Mouse (Mus musculus) cerebellum, adult 9-11 months (tissue): ENCODE results near the gene Bola2.
A peak's percentile ranks its signal among the peaks of the same experiment; 100 is the strongest.

Experiments used
- DNase-seq: peaks from one replicate; pipeline ENCODE4 v3.0.0; 2022

Bola2 gene

GRCm38 (mm10) chr7:126690737-126691136 lies 4.5 kb upstream of the Bola2 start:
- DNase-seq = no peak

DNA sequence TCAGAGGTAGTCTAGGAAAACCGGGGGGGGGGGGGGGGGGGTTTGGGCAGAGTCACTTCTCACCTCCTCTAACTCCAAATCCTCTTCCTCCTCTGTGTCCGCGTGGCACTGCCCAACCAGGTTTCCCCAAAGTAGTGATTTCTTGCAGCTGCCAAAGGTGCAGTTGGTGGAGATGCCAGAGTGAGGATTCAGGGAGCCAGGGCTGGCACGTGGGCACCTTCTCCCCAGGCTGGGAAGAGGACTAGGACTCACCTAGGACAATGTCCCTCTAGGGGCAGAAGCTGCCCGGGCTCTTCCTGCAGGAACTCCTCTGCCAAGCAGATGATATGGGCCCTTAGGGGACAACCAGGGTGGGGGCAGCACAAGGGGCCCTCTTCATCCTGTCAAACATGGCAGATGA lies 3.5 kb upstream of the Bola2 start:
- DNase-seq = peak; percentile 32

DNA sequence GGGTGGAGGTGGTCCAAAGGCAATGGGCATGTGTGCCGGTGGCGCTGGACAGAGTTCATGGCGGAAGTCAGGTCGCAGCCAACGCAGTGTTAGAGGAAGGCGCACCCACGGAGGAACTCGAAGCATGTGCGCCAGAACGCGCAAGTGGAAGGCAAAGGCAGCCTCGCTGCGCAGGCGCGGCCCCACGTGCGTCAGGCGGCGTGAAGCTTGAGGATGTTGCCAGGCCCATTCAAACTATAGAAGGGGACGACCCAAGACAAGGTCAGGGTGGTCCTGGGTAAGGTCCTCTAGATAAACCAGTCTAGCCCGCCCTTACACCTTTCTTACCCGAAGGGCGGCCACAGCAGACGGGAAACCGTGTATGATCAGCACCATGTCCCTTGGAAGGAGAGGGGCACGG lies 2.8 kb upstream of the Bola2 start:
- DNase-seq = peak; percentile 47

DNA sequence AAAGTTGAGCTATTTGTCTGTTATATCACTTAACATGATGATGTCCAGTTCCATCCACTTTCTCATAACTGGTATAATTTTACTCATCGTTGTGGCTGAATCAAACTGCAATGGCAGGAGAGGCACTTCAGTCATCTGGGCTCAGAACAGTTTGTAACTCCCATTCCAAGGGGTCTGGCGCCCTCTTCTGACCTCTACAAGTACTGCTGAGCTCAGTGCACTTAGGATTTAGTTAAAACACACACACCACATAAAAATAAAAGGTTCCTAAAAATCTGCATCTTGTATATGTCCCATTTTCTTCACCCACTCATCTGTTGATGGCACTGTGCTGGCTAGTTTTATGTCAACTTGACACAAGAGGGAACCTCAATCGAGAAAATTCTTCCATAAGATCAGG lies 1.9 kb upstream of the Bola2 start:
- peak; percentile 76 for DNase-seq

DNA sequence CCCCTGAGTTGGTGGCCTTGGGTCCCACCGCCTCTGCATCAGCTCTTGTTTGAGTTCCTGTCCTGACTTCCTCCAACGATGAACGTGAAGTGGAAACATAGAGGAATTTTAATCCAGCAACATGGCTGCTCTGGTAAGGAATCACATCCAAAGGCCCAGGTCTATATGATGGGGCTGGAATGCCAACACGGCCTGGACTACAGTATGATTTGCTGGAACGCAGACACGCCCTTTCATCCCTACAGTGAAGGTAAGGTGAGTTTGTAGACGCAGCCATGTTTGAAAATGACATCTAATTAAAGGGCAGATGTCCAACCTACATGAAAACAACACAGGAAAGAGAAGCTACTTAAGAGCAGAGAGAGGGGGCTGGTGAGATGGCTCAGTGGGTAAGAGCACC lies 1.4 kb upstream of the Bola2 start:
- peak; percentile 41 for DNase-seq

- DNase-seq = peak; percentile 46
Observed at GRCm38 (mm10) chr7:126694441-126695051, 655 bp upstream of the Bola2 start.

GRCm38 (mm10) chr7:126695631-126696207 lies 518 bp downstream of the Bola2 start, which contains the start of gene Slx1b:
Slx1b (minus strand) TSS chr7:126695784.
- peak; percentile 96 for DNase-seq

DNA sequence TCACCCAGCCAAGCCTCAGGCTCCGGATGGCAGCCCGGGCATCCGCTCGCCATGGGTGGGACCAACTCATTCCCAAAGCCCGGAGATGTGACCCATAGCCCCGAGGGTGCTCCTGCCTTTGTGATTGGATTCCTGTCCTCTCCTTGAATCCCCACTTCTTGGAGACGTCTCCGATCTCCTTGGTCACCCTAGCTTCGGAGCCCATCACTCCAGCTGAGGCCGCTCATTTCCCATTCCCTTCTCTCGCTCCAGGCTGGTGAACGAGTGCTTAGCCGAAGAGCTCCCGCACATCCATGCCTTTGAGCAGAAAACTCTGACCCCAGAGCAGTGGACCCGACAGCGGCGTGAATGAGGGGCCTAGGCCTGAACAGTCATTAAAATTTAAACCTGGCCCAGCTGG lies 1.1 kb downstream of the Bola2 start:
- DNase-seq = no peak

- DNase-seq = no peak
Observed at GRCm38 (mm10) chr7:126696886-126697285, 1.7 kb downstream of the Bola2 start.

- peak; percentile 16 for DNase-seq
Observed at GRCm38 (mm10) chr7:126697838-126698237, 2.6 kb downstream of the Bola2 start.

GRCm38 (mm10) chr7:126700063-126701015 lies 5.1 kb downstream of the Bola2 start:
- DNase-seq = peak; percentile 61

DNA sequence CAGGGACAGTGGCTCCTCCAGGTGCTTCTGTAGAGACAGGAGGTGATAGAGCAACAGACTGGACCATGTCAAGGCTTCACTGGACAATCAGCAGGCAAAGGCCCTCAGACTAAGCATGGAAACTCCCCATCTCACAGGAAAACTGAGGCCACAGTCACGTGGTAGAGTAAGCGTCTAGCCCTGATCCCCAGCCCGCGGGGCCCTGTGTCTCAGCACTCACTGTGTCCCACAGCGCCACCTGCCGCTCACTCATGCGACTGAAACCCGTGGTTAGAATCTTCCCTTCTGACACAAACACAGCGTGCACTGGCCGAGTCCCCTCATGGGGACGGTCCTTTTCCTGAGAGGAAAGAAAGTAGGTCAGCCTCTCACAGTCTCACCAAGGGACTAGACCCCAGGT lies 5.9 kb downstream of the Bola2 start:
- peak; percentile 90 for DNase-seq

- DNase-seq = peak; percentile 59
Observed at GRCm38 (mm10) chr7:126701559-126702357, 6.6 kb downstream of the Bola2 start.

- no peak for DNase-seq
Observed at GRCm38 (mm10) chr7:126702358-126702757, 7.2 kb downstream of the Bola2 start.

DNA sequence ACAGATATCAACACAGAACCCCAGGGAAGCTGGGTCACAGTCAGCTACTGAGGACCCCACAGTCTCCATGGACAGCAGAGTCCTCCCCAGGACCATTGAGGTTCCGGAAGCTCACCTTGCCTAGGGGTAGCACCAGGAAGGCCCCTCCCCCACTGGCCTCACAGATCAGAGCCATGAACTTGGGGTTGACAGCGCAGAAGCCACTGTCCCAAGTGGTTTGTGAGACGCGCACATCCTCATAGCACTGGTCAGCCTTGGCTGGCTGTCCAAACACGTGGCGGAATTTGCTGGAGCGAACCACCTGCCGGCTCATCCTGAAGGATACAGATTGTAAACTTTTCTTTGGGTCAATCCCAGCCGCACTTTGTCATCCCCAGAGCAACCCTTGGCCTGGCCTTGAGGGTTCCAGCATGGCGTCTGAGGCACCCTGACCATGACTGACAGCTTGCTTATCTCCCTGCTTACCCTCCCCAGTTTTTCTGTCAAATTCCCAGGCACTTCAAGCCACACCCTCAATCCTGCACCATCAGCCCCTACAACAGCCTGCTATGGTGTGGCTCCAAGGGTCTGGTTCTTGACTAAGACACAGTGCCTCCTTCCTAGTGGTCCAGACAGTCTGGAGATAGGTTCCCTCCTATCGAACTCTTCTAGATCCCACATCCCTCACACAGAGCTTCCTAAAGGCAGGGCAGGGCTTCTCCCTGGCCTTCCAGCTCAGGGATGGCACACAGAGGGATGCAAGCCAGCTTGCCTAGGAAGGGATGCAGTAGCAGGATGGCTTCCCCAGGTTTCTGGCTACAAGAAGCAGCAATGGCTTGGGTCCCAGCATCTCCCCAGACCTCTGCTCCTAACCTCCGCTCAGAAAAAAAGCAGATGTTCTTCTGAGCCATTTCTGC lies 7.9 kb downstream of the Bola2 start:
- DNase-seq = peak; percentile 71

DNA sequence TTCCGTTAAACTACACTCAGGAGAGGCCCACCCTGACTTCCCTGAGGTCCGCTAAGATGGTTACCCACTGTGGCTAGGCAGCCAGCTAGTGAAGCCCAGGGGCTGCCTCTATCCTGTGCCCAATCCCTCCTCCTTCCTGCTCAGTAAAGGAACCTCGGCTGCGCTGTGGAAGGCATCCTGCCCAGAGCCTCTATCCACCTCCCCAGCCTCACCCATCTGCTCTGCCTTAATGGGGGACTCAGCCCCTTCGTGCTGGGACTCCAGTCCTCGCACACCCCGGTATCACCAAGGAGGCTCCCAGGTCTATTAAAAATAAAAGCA lies 8.5 kb downstream of the Bola2 start:
- peak; percentile 69 for DNase-seq

- DNase-seq = peak; percentile 90
Observed at GRCm38 (mm10) chr7:126704121-126704980, 9.2 kb downstream of the Bola2 start.

GRCm38 (mm10) chr7:126707442-126708174 lies 12.4 kb downstream of the Bola2 start, which contains the start of gene Coro1a:
Coro1a (minus strand) TSS chr7:126707787.
- peak; percentile 16 for DNase-seq

- no peak for DNase-seq
Observed at GRCm38 (mm10) chr7:126708175-126708952, 13.2 kb downstream of the Bola2 start.
